Mouse (Mus musculus) testis, adult 2 months (tissue): ENCODE data around the gene Dip2a.

Source experiments
- CTCF ChIP-seq: fragments of 200-500 bp; IDR thresholded peaks from 2 replicates; pipeline ENCODE4 v1.5.1; 2012; ENCODE audit warnings: low read depth, mild to moderate bottlenecking, inconsistent platforms, low read length, moderate library complexity; ENCODE audit not compliant: control insufficient read depth, insufficient read depth, insufficient replicate concordance
- POLR2A ChIP-seq: fragments of 200-500 bp; IDR thresholded peaks from 2 replicates; pipeline ENCODE4 v1.6.1; 2012; ENCODE audit warnings: low read depth, mild to moderate bottlenecking, inconsistent platforms, low read length, moderate library complexity; ENCODE audit not compliant: control insufficient read depth

GRCm38 (mm10) chr10:76344711-76345539 is at the start of gene Dip2a:
- TF ChIP-seq POLR2A (no peak; the same call in 1 of the 2 replicates), CTCF (no peak)
